Mouse (Mus musculus) R1 (cell line): ENCODE data around the gene Nxnl1.

Experiments
- DNase-seq: peaks from one replicate; pipeline ENCODE4 v3.0.0-alpha.2; 2018; ENCODE audit warnings: low read depth, low spot score

Nxnl1 gene

GRCm38 (mm10) chr8:71586891-71587290, 20.5 kb upstream of the Nxnl1 start:
- peak; percentile 77 for DNase-seq

- no peak for DNase-seq
These were observed 13.8 kb upstream of the Nxnl1 start for GRCm38 (mm10) chr8:71580201-71580600.

GRCm38 (mm10) chr8:71579476-71579875, 13.1 kb upstream of the Nxnl1 start:
- DNase-seq: no peak

GRCm38 (mm10) chr8:71579009-71579408, 12.6 kb upstream of the Nxnl1 start:
- DNase-seq: no peak

- DNase-seq: no peak
These were observed 11.5 kb upstream of the Nxnl1 start for GRCm38 (mm10) chr8:71577856-71578387.

GRCm38 (mm10) chr8:71575020-71575419, 8.6 kb upstream of the Nxnl1 start:
- DNase-seq: no peak

- no peak for DNase-seq
These were observed 8.0 kb upstream of the Nxnl1 start for GRCm38 (mm10) chr8:71574426-71574825.

GRCm38 (mm10) chr8:71572847-71573633, 6.6 kb upstream of the Nxnl1 start:
- DNase-seq: no peak

GRCm38 (mm10) chr8:71572077-71572476, 5.7 kb upstream of the Nxnl1 start:
- DNase-seq: no peak

- DNase-seq: peak; percentile 100
These were observed 4.0 kb upstream of the Nxnl1 start for GRCm38 (mm10) chr8:71570291-71570954.

- DNase-seq: peak; percentile 98
These were observed 3.2 kb upstream of the Nxnl1 start for GRCm38 (mm10) chr8:71569366-71570290.

- DNase-seq: no peak
These were observed 2.5 kb upstream of the Nxnl1 start for GRCm38 (mm10) chr8:71568941-71569340.

GRCm38 (mm10) chr8:71568387-71568937, 2.1 kb upstream of the Nxnl1 start, which contains the start of gene Slc27a1:
Gene Slc27a1, plus strand, starts transcription at chr8:71568882.
- no peak for DNase-seq

GRCm38 (mm10) chr8:71567587-71567986, 1.2 kb upstream of the Nxnl1 start:
- DNase-seq: no peak

GRCm38 (mm10) chr8:71563992-71564391, 2.4 kb downstream of the Nxnl1 start:
- no peak for DNase-seq

GRCm38 (mm10) chr8:71562751-71563150, 3.6 kb downstream of the Nxnl1 start:
- peak; percentile 69 for DNase-seq

- peak; percentile 85 for DNase-seq
These were observed 5.0 kb downstream of the Nxnl1 start for GRCm38 (mm10) chr8:71561401-71561800.

- no peak for DNase-seq
These were observed 5.6 kb downstream of the Nxnl1 start for GRCm38 (mm10) chr8:71560765-71561164.

- DNase-seq: no peak
These were observed 6.3 kb downstream of the Nxnl1 start for GRCm38 (mm10) chr8:71560071-71560470.

GRCm38 (mm10) chr8:71558958-71559690, 7.3 kb downstream of the Nxnl1 start:
- DNase-seq: peak; percentile 98
